Mouse (Mus musculus): ENCODE measurements at regions not wholly inside any gene's neighbourhood (a gene's known extent, or its start where the extent isn't known, plus 50 kb on each side); places are given as distances from the start of the nearest gene placed in this dataset.

DNA sequence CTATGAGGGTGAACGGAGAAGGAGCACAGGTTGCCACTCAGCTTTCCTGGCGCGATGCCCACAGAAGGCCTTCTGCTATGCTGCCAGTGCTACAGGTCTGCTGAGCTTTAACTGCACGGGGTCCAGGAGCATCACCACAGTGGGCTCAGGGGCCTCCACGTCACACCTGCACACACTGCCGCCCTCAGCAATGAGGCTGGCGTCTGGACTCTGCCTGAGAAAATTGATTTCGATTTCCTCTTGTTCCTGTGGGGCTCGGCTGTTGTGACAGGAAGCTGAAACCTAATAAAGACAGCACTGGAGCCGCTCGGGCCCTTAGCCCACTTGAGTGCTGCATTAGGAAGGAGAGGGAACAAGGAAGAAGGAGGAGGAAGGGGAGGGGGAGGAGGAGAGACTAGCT lies 239.5 kb upstream of the Ncam1 start:
- Histone ChIP-seq H3K27ac (ENCODE audit: control insufficient read depth, low read depth, low read length) (no peak overlapping the region), H3K9me3 (replicated peaks; ENCODE audit: insufficient read depth, low read length) (no peaks in the 10 kb centered on the region), H3K4me3 (ENCODE audit: control insufficient read depth in 1 of 2, insufficient read depth in 1 of 2, low read depth in 2 of 2, low read length in 2 of 2) (no peak overlapping the region), H3K27me3 (ENCODE audit: control insufficient read depth in 1 of 2, insufficient read depth in 2 of 2, low read length in 2 of 2) (no peaks in the 10 kb centered on the region; a peak in 1 of 4 replicates), H3K79me2 (ENCODE audit: control insufficient read depth, insufficient read depth, low read length, poor library complexity) (no peaks in the 10 kb centered on the region), H3K36me3 (ENCODE audit: control insufficient read depth in 1 of 2, insufficient read depth in 2 of 2, low read length in 2 of 2) (peaks cover 0 to 6% of the 10 kb centered on the region in 2 experiments; a peak in 1 of 4 replicates), H3K9ac (ENCODE audit: control insufficient read depth, low read depth, low read length, poor library complexity, severe bottlenecking) (no peak overlapping the region), H3K4me1 (ENCODE audit: control insufficient read depth in 1 of 2, insufficient read depth in 2 of 2, low read length in 2 of 2) (peaks cover 0 to 5% of the 10 kb centered on the region in 2 experiments; a peak in 1 of 4 replicates)
- no peak for TF ChIP-seq GABPA (IDR thresholded peaks at IDR 0.05; ENCODE audit: low read depth, low read length)
- no peak for DNase-seq (ENCODE audit: low read depth, low spot score)

GRCm38 (mm10) chr9:50032322-50033158 lies 233.8 kb upstream of the Ncam1 start:
- Histone ChIP-seq H3K9me3 (replicated peaks; ENCODE audit: insufficient read depth, low read length) (no peaks in the 10 kb centered on the region), H3K36me3 (ENCODE audit: control insufficient read depth in 1 of 2, insufficient read depth in 2 of 2, low read length in 2 of 2) (peaks cover 0 to 6% of the 10 kb centered on the region in 2 experiments; a peak in 1 of 4 replicates), H3K27ac (ENCODE audit: control insufficient read depth, low read depth, low read length) (no peak overlapping the region), H3K79me2 (ENCODE audit: control insufficient read depth, insufficient read depth, low read length, poor library complexity) (no peaks in the 10 kb centered on the region), H3K4me3 (ENCODE audit: control insufficient read depth in 1 of 2, insufficient read depth in 1 of 2, low read depth in 2 of 2, low read length in 2 of 2) (no peak overlapping the region), H3K27me3 (ENCODE audit: control insufficient read depth in 1 of 2, insufficient read depth in 2 of 2, low read length in 2 of 2) (no peaks in the 10 kb centered on the region), H3K4me1 (ENCODE audit: control insufficient read depth in 1 of 2, insufficient read depth in 2 of 2, low read length in 2 of 2) (peaks cover 0 to 5% of the 10 kb centered on the region in 2 experiments; a peak in 1 of 4 replicates), H3K9ac (ENCODE audit: control insufficient read depth, low read depth, low read length, poor library complexity, severe bottlenecking) (no peak overlapping the region)
- peak; percentile 15 for TF ChIP-seq SIN3A (IDR thresholded peaks at IDR 0.05; ENCODE audit: low read length)
- no peak for TF ChIP-seq RCOR1 (IDR thresholded peaks at IDR 0.05; ENCODE audit: low read depth, low read length)
- peak in 1 of 2 experiments; percentile 45; a peak in 1 of 4 replicates for TF ChIP-seq POLR2A (IDR thresholded peaks at IDR 0.05; ENCODE audit: control insufficient read depth in 1 of 2, insufficient read depth in 1 of 2, low read depth in 1 of 2, low read length in 2 of 2, poor library complexity in 1 of 2)
- TF ChIP-seq MAX (IDR thresholded peaks at IDR 0.05; ENCODE audit: low read length): no peak
- peak; percentile 70; the same call in 1 of the 2 replicates for TF ChIP-seq POLR2AphosphoS2 (IDR thresholded peaks at IDR 0.05; ENCODE audit: low read length)
- TF ChIP-seq ZMIZ1 (IDR thresholded peaks at IDR 0.05; ENCODE audit: low read depth, low read length): peak; percentile 21; the same call in 1 of the 2 replicates
- DNase-seq (ENCODE audit: low read depth, low spot score): peak; percentile 44

DNA sequence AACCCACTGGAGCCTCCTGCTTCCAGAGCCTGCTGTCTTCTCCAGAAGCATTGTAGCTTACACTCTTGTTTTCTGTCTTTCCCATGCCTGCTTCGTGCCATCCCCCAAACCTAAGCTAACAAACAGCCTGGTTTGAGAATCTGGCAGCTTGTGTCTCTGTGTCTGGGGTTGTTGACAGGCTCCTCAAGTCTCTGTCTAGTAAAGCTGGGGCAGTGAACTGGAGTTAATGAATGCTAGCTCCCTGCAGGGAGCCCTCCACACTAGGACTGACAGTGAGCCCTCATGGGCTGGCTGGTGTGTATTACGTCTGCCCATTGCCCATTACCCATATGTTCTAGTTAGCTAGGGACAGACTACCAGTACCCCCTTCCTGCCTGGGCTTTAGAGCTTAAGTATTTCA lies 232.6 kb upstream of the Ncam1 start:
- DNase-seq (ENCODE audit: low read depth, low spot score): peak; percentile 46
- peaks cover 0 to 6% of the 10 kb centered on the region in 2 experiments; a peak in 1 of 4 replicates for H3K36me3 ChIP-seq (ENCODE audit: control insufficient read depth in 1 of 2, insufficient read depth in 2 of 2, low read length in 2 of 2)
- H3K9ac ChIP-seq (ENCODE audit: control insufficient read depth, low read depth, low read length, poor library complexity, severe bottlenecking): no peak overlapping the region
- no peaks in the 10 kb centered on the region for H3K79me2 ChIP-seq (ENCODE audit: control insufficient read depth, insufficient read depth, low read length, poor library complexity)
- H3K27me3 ChIP-seq (ENCODE audit: control insufficient read depth in 1 of 2, insufficient read depth in 2 of 2, low read length in 2 of 2): no peaks in the 10 kb centered on the region
- peaks cover 0 to 5% of the 10 kb centered on the region in 2 experiments; a peak in 1 of 4 replicates for H3K4me1 ChIP-seq (ENCODE audit: control insufficient read depth in 1 of 2, insufficient read depth in 2 of 2, low read length in 2 of 2)
- H3K9me3 ChIP-seq (replicated peaks; ENCODE audit: insufficient read depth, low read length): no peaks in the 10 kb centered on the region
- TF ChIP-seq POLR2A (IDR thresholded peaks at IDR 0.05; ENCODE audit: control insufficient read depth in 1 of 2, insufficient read depth in 1 of 2, low read depth in 1 of 2, low read length in 2 of 2, poor library complexity in 1 of 2) (0 out of 4 replicates have a peak, but pooled peaks of 1 of the 2 experiments have one; percentile 21), SMC3 (IDR thresholded peaks at IDR 0.05; ENCODE audit: low read depth, low read length) (no peak), BHLHE40 (IDR thresholded peaks at IDR 0.05; ENCODE audit: borderline replicate concordance, low read depth, low read length) (no peak), ZMIZ1 (IDR thresholded peaks at IDR 0.05; ENCODE audit: low read depth, low read length) (peak; percentile 38), POLR2AphosphoS2 (IDR thresholded peaks at IDR 0.05; ENCODE audit: low read length) (peak; percentile 65)
- H3K4me3 ChIP-seq (ENCODE audit: control insufficient read depth in 1 of 2, insufficient read depth in 1 of 2, low read depth in 2 of 2, low read length in 2 of 2): no peak overlapping the region
- H3K27ac ChIP-seq (ENCODE audit: control insufficient read depth, low read depth, low read length): no peak overlapping the region

All from MEL (cell line).